Mouse (Mus musculus) neural tube, embryonic 14.5 days (tissue): ENCODE results near the gene Zfp324. TPM values are rescaled to one million over a fixed set of nuclear protein-coding genes. Genes with fewer than 3 reads are reported as not detected.

Source experiments
- ATAC-seq: fragments of 200-750 bp; cut with Nextera tagmentation; 2 replicates; pipeline ENCODE4 v1.8.0; 2017; ENCODE audit warnings: low read depth, mild to moderate bottlenecking, moderate TSS enrichment, moderate library complexity
- H3K27ac ChIP-seq: fragments of 300-500 bp; sonication (generic); 2 replicates; pipeline ENCODE4 v1.5.1; 2014; ENCODE audit warnings: low read depth, mild to moderate bottlenecking, control low read depth, low read length, moderate library complexity, mixed read lengths
- H3K27me3 ChIP-seq: fragments of 300-500 bp; sonication (generic); 2 replicates; pipeline ENCODE4 v1.6.1; 2014; ENCODE audit warnings: low read length; ENCODE audit not compliant: control insufficient read depth, insufficient read depth
- H3K36me3 ChIP-seq: fragments of 300-500 bp; sonication (generic); 2 replicates; pipeline ENCODE4 v1.6.1; 2014; ENCODE audit warnings: low read length, mixed read lengths; ENCODE audit not compliant: control insufficient read depth, insufficient read depth
- H3K4me1 ChIP-seq: fragments of 300-500 bp; sonication (generic); 2 replicates; pipeline ENCODE4 v1.6.1; 2014; ENCODE audit warnings: low read length; ENCODE audit not compliant: control insufficient read depth, insufficient read depth
- H3K4me2 ChIP-seq: fragments of 300-500 bp; sonication (generic); 2 replicates; pipeline ENCODE4 v1.6.1; 2014; ENCODE audit warnings: mild to moderate bottlenecking, low read depth, low read length, control low read depth
- H3K4me3 ChIP-seq: fragments of 300-500 bp; sonication (generic); 2 replicates; pipeline ENCODE4 v1.5.1; 2014; ENCODE audit warnings: low read depth, low read length, control low read depth, mixed read lengths
- H3K9ac ChIP-seq: fragments of 300-500 bp; sonication (generic); replicated peaks from 2 replicates; pipeline ENCODE4 v1.6.1; 2014; ENCODE audit warnings: low read depth, mild to moderate bottlenecking, control low read depth, low read length, mixed read lengths
- H3K9me3 ChIP-seq: fragments of 300-500 bp; sonication (generic); 2 replicates; pipeline ENCODE4 v1.6.1; 2016; ENCODE audit warnings: low read length; ENCODE audit not compliant: control insufficient read depth
- WGBS: fragments of 180-500 bp; shearing (Covaris S2); extraction: QIAGEN DNeasy Blood & Tissue Kit; methylation state at CpG from one replicate; pipeline ENCODE4 v1.1.7; 2014; 5-methylcytosine and 5-hydroxymethylcytosine counted together
- polyA plus RNA-seq: library from polyadenylated mRNA; unstranded; fragments of >200 nt; fragmentation: Nextera tagmentation; extraction: Ambion mirVana; gene quantifications from 2 replicates; pipeline ENCODE4 v1.2.1, GENCODE M21; 2014

Zfp324 gene
- polyA plus RNA-seq, 1 experiment from 2014 or later: 10.6 TPM

GRCm38 (mm10) chr7:12998851-12999250, 33.2 kb downstream of the Zfp324 start, which contains the start of gene Trim28:
Trim28 (plus strand) TSS chr7:12999114.
- Histone ChIP-seq H3K9ac (no peak within 1 kb of the TSS), H3K4me1 (no peaks in the 10 kb centered on the region), H3K4me3 (no peak within 1 kb of the TSS), H3K27ac (no peak within 1 kb of the TSS), H3K36me3 (no peaks in the 10 kb centered on the region), H3K4me2 (no peak within 1 kb of the TSS), H3K27me3 (no peaks in the 10 kb centered on the region), H3K9me3 (no peaks in the 10 kb centered on the region)
- WGBS: 87% methylated on average over 3 of the region's 3 CpGs
- ATAC-seq: no peak

DNA sequence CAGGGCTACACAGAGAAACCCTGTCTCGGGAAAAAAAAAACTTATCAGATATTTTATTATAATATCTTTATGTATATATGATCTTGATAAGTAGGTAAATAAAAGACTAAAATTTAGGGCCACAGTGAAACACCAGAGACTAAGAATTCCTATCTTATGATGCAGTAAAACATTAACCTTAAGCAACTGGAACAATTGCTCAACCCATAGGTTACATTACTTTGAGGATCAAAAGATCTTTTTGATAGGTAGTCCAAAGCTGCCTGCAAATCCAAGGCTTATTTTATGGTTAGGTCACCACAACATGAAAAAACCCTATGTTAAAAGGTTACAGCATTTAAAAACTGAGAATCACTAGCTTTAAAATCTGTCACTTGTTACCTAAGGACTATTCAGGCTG, 35.9 kb downstream of the Zfp324 start:
- WGBS: 83% methylated on average over 1 of the region's 1 CpGs
- Histone ChIP-seq H3K9me3 (no peaks in the 10 kb centered on the region), H3K4me3 (no peak overlapping the region), H3K4me2 (no peak overlapping the region), H3K9ac (no peak overlapping the region), H3K36me3 (peaks cover 9% of the 10 kb centered on the region; the same call in 1 of the 2 replicates), H3K27ac (no peak overlapping the region), H3K4me1 (no peaks in the 10 kb centered on the region), H3K27me3 (no peaks in the 10 kb centered on the region)
- ATAC-seq: no peak

DNA sequence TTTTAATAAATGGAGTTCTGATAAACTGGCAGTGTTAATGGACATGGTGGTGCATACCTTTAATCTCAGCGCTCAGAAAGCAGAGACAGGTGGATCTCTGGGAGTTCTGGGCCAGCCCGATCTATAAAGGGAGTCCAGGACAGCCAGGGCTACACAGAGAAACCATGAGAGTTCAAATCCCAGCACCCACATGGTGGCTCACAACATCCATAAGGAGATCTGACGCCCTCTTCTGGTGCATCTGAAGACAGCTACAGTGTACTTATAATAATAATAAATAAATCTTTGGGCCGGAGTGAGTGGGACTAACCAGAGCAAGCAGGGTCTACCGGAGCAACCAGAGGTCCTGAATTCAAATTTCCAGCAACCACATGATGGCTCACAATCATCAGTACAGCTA, 37.7 kb downstream of the Zfp324 start:
- no peak overlapping the region for H3K4me3 ChIP-seq
- no peak overlapping the region for H3K9ac ChIP-seq
- 76% methylated on average over 5 of the region's 5 CpGs for WGBS
- H3K27ac ChIP-seq: no peak overlapping the region
- peaks cover 3% of the 10 kb centered on the region; the same call in 1 of the 2 replicates for H3K4me1 ChIP-seq
- ATAC-seq: no peak
- H3K27me3 ChIP-seq: no peaks in the 10 kb centered on the region
- no peaks in the 10 kb centered on the region for H3K9me3 ChIP-seq
- no peak overlapping the region for H3K4me2 ChIP-seq
- peaks cover 15% of the 10 kb centered on the region; the same call in 1 of the 2 replicates for H3K36me3 ChIP-seq

DNA sequence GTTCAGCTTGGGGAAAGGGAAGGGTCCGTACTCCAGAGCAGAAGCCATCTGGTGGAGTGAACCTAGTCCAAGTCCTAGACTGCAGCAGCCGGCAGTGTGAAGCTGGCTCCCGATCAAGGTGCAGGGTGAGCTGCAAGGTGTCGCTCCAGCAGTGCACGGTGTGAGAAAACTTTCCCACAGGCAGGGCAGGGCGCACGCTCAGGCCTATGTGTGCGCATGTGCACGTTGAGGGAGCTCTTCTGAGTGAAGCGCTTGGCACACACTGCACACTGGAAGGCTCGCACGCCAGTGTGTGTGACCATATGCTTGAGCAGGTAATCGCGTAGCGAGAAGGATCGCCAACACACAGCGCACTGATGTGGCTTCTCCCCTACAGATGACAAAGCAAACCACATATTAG, 40.4 kb downstream of the Zfp324 start:
- Histone ChIP-seq H3K27me3 (no peaks in the 10 kb centered on the region), H3K4me1 (peaks cover 10% of the 10 kb centered on the region; the same call in 1 of the 2 replicates), H3K4me3 (no peak overlapping the region), H3K4me2 (no peak overlapping the region), H3K27ac (no peak overlapping the region), H3K36me3 (peaks cover 15% of the 10 kb centered on the region; the same call in 1 of the 2 replicates), H3K9me3 (no peaks in the 10 kb centered on the region), H3K9ac (no peak overlapping the region; the same call in 1 of the 2 replicates)
- no peak for ATAC-seq
- 91% methylated on average over 17 of the region's 17 CpGs for WGBS

- Histone ChIP-seq H3K27me3 (no peaks in the 10 kb centered on the region), H3K4me1 (peaks cover 10% of the 10 kb centered on the region; the same call in 1 of the 2 replicates), H3K9ac (no peak overlapping the region), H3K36me3 (peaks cover 15% of the 10 kb centered on the region; the same call in 1 of the 2 replicates), H3K4me3 (no peak overlapping the region), H3K27ac (no peak overlapping the region), H3K4me2 (no peak overlapping the region), H3K9me3 (no peaks in the 10 kb centered on the region)
- ATAC-seq: no peak
- WGBS: 86% methylated on average over 10 of the region's 10 CpGs
These were observed 40.9 kb downstream of the Zfp324 start for GRCm38 (mm10) chr7:13006531-13006930.

DNA sequence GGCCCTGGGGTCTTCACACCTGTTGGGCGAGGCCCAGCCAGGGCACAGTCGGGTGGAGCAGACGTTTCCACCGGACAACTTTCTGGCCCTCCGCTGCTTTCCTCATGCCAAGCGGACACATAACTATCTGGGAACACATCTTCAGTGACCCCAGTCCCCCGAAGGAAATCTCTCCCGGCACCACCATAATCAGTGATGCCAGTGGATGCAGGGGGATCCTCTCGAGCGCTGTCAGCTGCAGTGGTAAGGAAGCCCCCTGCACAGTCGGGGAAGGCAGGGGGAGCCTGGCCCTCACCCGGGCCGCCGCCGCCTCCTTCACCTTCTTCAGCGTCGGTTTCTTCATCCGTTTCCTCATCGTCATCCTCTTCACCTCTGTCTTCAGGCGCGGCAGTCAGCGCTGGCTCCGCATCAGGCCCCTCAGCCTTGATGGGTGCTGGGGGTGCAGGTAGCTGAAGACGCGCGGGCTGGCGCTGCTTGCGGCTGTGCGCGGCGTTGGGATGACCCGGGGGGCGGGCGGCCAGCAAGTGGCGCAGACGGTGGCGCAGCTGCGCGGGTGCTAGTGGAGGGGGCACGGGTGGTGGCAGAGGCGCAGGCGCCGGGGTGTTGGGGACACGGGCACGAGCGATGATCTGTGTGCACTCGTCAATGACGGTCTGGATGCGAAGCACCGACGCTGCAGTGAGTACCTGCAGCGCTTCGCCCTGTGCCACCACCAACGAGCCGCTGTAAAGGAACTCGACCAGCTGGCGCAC, 41.9 kb downstream of the Zfp324 start:
- H3K36me3 ChIP-seq: peaks cover 15% of the 10 kb centered on the region; the same call in 1 of the 2 replicates
- H3K4me3 ChIP-seq: 0 out of 2 replicates have a peak overlapping the region, but pooled peaks have one; percentile 6
- no peak overlapping the region for H3K27ac ChIP-seq
- peak overlapping the region; percentile 24; the same call in 1 of the 2 replicates for H3K4me2 ChIP-seq
- no peak for ATAC-seq
- H3K27me3 ChIP-seq: no peaks in the 10 kb centered on the region
- 33% methylated on average over 56 of the region's 57 CpGs for WGBS
- H3K4me1 ChIP-seq: peaks cover 10% of the 10 kb centered on the region; the same call in 1 of the 2 replicates
- no peaks in the 10 kb centered on the region for H3K9me3 ChIP-seq
- peak overlapping the region; percentile 41 for H3K9ac ChIP-seq

- WGBS: under 1% methylated on average over 42 of the region's 42 CpGs
- ATAC-seq: peak; percentile 91
- peak overlapping the region; percentile 88 for H3K27ac ChIP-seq
- H3K4me2 ChIP-seq: peak overlapping the region; percentile 59
- peak overlapping the region; percentile 79 for H3K4me3 ChIP-seq
- H3K4me1 ChIP-seq: peaks cover 10% of the 10 kb centered on the region; the same call in 1 of the 2 replicates
- no peaks in the 10 kb centered on the region for H3K9me3 ChIP-seq
- H3K9ac ChIP-seq: peak overlapping the region; percentile 83
- peaks cover 15% of the 10 kb centered on the region; the same call in 1 of the 2 replicates for H3K36me3 ChIP-seq
- no peaks in the 10 kb centered on the region for H3K27me3 ChIP-seq
These were observed 43.7 kb downstream of the Zfp324 start for GRCm38 (mm10) chr7:13009143-13010004.

- Histone ChIP-seq H3K27me3 (no peaks in the 10 kb centered on the region), H3K4me3 (peak within 1 kb of the TSS; percentile 79), H3K9ac (peak within 1 kb of the TSS; percentile 83), H3K27ac (peak within 1 kb of the TSS; percentile 88), H3K9me3 (no peaks in the 10 kb centered on the region), H3K4me2 (peak within 1 kb of the TSS; percentile 59), H3K4me1 (peaks cover 10% of the 10 kb centered on the region; the same call in 1 of the 2 replicates), H3K36me3 (peaks cover 15% of the 10 kb centered on the region; the same call in 1 of the 2 replicates)
- WGBS: 4% methylated on average over 26 of the region's 26 CpGs
- ATAC-seq: no peak
These were observed 44.6 kb downstream of the Zfp324 start, which contains the start of gene Zbtb45 for GRCm38 (mm10) chr7:13010005-13010908. Zbtb45 (minus strand) TSS chr7:13010034.
